Mouse (Mus musculus) layer of hippocampus, adult 18-20 months (tissue): ENCODE results near the gene Olfr78. TPM values are rescaled to one million over a fixed set of nuclear protein-coding genes. Genes with fewer than 3 reads are reported as not detected.

Experiments
- DNase-seq, 2 experiments: peaks; one replicate each; pipeline ENCODE4 v3.0.0; 2022; ENCODE audit warnings: low spot score in 2 of 2
- long read RNA-seq: library from polyadenylated mRNA; stranded (forward); transcript quantifications from one replicate; pipeline ENCODE4 v2.0.0, GENCODE M21; 2021
- total RNA-seq, 2 experiments: library from RNA; stranded (reverse); gene quantifications; 2 replicates each; pipeline ENCODE4 v1.2.3; 2021

The Olfr78 gene
- total RNA-seq = under 1 TPM; 0.10 to 0.12 TPM
- long read RNA-seq, partial matches to known transcripts = 0 of 1 reads
- long read RNA-seq, other reads (novel, unspliced or antisense) = 0 of 1 reads

DNA sequence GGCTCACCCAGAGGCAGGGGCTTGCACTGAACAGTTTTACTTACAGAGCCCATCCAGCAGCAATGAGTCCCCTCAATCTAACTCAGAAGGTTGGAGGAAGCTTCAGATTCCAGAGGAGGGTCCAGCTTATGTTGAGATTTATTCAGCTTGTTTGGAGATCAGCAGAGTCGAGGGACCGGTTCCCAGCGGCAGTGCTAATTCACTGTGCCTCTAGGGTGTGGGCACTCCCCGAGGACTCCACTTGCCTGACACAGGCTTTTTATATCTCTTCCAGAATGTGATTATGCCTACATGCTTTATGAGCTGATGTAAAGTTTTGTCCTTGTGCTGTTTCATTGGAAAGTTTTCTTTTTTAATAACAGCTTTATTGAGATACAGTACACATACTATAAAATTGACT is at the start of gene Olfr78, which contains the start of gene Olfr560:
Gene Olfr78 (minus strand): TSS at position 206 of the 400 bp plus-strand sequence.
Gene Olfr560 (minus strand): TSS at position 101 of the 400 bp plus-strand sequence.
- DNase-seq = no peak

DNA sequence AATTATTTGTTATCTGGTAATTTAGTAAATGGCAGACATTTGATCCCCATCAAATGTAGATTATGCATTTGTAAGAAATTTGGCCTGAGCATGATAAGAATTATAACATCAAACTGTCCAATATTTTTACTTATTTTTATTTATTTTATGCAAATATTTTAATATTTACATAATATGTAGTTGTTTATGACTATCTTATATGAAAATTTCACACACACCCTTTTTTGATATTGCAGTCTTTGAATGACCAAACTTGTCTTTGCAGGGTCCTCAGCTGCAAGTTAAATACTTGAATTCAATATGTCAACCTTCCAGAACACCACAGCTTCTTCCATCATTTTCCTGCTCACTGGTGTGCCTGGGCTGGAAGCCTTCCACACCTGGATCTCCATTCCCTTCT is 43.9 kb upstream of the Olfr78 start, which contains the start of gene Olfr564:
Gene Olfr564 (plus strand): TSS at position 301 of the 400 bp plus-strand sequence.
- DNase-seq = no peak

DNA sequence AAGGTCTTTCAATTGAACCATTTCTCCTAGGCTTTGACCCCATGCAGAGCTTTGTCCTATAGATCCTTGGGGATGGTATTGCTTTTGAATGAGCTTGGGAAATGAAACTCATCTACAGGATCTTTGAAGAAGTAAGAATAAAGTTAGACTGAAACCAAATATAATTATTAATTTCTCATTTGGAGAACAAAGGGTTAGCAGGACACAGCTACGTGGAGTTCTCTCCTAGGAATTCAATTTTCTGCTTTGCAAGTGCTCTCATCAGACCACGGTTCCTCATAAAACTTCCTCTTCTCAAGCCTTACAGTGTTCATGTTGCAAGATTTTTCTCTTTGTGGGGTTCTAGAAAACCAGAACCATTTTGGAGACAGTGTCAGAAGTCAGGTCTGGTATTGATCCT is 11.7 kb upstream of the Olfr78 start, which contains the start of gene Olfr561:
Gene Olfr561 (plus strand): TSS at position 301 of the 400 bp plus-strand sequence.
- no peak for DNase-seq

DNA sequence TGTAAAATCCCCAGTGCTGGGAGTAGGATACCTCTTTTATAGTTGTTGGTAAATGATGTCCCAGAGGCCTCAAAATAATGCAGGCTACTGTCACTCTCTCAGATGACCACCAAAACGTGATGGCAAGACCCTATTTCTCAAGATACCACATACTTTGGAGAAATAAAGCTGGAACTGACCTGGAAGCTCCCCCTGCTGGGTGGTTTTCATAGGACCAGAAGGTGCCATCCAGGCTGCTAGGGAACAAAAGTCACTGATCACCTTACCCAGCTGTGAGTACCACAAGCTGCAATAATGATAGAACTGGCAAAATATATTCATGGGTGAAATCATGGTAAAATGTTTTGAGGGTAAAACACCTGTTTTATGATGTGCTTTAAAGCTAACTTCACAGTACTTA is 7.2 kb downstream of the Olfr78 start:
- DNase-seq = no peak

DNA sequence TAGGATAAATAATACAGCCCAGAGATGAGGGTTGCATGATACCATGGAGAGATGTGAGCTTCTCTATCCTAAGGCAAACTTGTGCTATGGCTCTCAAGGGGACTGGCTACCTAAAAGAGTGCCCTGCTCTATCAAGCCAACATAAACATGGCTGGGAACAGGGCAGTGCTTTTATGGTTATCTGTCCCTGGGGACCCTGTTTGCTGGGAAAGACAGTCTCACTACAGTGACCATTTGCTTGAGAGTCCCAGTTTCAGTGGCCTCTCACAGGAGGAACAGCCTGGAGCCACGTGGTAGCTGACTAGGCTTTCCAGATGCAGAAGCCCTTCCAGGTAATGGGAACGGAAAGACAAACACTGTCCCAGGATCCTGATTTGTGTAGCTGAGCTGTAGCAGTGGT is 21.6 kb downstream of the Olfr78 start:
- no peak for DNase-seq

DNA sequence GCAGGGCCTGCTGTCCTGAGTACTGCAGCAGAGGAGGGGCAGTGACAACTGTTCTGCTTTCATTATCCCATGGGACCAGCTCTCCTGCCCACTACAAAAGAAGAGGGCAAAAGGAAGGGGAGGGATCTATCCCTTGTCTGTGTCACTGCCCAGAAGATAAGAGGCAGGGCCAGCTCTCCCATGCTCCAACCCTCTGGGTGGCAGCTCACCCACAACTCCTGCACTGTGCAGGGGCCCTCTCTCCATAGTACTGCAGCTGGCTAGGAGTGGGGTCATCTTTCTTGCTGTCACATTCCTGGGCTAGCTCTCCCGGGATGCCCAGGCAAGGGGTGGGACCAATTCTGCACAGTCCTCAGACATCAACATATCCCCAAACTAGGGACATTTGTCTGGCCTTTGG is 25.5 kb downstream of the Olfr78 start:
- no peak for DNase-seq

DNA sequence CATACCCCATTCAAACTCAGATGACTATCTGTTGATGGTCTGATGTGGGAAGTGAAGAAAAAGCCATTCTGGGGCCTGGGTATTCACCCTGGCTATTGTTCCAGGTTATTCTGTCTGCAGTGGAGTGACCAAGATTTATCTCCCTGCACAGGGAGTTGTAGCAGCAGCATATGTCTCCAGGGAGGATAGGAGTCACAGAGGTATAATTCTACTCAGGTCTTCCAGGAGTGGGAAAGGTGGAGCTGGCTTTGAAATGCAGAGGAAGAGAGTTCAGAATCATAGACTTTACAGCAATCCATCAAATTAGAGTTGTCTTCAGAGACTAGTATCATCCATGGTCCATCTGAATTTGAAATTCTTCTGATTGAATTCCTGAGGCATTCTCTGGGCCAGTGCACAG is 31.9 kb downstream of the Olfr78 start, which contains the start of gene Olfr559:
Gene Olfr559 (minus strand): TSS at position 101 of the 400 bp plus-strand sequence.
- DNase-seq = no peak

DNA sequence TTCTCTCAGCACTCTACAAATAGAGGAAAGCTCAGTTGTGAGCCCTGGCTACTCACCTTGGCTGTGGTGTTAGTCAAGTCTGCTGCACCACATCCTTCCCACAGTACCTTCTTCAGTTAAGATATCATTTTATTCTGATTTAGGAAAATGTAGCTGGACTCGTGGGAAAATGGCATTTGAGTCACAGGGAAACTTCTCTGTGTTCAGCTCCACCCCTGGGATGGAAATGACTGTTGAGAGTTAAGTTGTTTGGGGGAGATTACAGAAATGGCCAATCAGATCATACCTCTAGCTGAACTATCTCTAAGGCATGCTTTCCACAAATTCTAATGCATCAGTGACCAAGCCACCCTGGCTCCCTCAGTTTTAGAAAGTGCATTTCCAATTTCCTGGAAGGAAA is 40.3 kb downstream of the Olfr78 start, which contains the start of gene Olfr33:
Gene Olfr33 (minus strand): TSS at position 101 of the 400 bp plus-strand sequence.
- DNase-seq = no peak

DNA sequence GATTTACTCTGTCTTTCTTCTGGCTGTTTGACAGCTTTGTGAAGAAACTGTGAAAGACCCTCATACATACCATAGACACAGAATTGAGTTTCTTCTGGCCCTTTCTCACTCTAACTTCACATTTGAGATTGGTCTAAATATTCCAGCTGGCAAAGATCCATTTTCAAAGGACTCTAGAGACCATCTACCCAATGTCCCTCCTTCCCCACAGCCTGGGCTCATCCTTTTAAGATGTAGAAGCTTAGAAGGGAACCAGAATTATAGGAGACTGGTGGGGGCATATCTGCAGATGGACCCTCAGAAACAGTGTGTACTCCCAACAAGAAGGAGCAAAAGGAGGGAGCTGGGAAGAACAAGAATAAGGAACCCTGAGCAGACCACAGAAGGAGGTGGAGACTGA is 57.4 kb downstream of the Olfr78 start, which contains the start of gene Olfr558:
Gene Olfr558 (plus strand): TSS at position 301 of the 400 bp plus-strand sequence.
- no peak for DNase-seq

DNA sequence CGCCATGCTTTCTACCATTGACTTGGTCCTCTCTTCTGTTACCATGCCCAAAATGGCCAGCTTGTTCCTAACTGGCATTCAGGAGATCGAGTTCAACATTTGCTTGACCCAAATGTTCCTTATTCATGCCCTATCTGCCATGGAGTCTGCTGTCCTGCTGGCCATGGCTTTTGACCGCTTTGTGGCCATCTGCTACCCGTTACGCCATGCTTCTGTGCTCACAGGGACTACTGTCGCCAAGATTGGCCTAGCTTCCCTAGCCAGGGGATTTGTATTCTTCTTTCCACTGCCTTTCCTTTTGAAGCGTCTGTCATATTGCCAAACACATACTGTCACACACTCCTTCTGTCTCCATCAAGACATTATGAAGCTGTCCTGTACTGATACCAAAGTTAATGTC is 60.8 kb downstream of the Olfr78 start:
- DNase-seq = no peak

DNA sequence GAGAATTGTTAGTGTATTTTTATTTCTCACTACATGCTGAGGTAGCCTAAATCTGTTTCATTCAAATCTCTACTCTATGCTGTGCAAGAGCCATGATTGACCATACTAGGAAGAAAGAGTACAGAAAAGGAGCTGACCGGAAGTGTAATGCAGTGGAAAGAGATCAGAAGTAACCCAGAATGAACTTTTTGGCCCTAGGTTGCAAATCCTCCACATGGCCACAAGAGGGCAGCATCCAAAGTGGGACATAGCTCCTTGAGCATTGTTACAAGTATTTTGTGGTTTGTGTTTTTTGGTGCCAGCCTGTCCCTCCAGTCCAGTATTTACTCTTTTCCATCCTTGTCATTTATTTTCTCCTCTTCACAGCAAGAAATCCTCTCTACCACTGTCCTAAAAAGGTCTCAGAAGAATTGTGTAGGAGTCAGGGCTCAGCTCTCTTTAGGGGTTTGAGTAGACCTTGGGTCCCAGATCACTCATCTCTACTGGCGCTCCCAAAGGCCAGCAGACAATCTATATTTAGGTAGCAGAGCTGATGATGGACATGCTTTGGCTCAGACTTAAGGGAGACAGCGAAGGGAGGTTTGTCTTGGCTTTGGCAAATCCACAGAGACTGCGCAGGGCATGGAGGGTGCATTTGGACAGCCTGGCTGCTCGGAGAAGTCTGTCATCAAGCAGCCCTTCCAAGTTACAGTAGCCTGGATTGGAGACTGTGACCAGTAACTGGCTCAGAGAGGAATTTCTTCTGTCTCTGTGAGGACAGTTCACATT is 63.7 kb downstream of the Olfr78 start, which contains the start of gene Olfr557:
Gene Olfr557 (plus strand): TSS at position 553 of the 768 bp plus-strand sequence.
- peak in 1 of 2 experiments; percentile 26 for DNase-seq

Other genes starting within 250 kb of the Olfr78 start
- gene Olfr547, start 224.7 kb downstream of the Olfr78 start, total RNA-seq = not detected
- not detected for gene Olfr548-ps1, start 218.6 kb downstream of the Olfr78 start, total RNA-seq
- not detected for gene Olfr549, start 209.6 kb downstream of the Olfr78 start, total RNA-seq
- gene Trim21, start 194.0 kb downstream of the Olfr78 start, total RNA-seq = 1 to 10 TPM; 3.3 to 4.0 TPM
- gene Olfr550, start 188.0 kb downstream of the Olfr78 start, total RNA-seq = 1 to 10 TPM; 2.4 to 2.8 TPM
- gene Olfr551, start 167.6 kb downstream of the Olfr78 start, total RNA-seq = not detected
- gene Olfr552, start 161.7 kb downstream of the Olfr78 start, total RNA-seq = under 1 TPM; 0.07 to 0.08 TPM
- not detected for gene Olfr553, start 141.3 kb downstream of the Olfr78 start, total RNA-seq
- under 1 TPM in 1 of 2 experiments, not detected in 1; 0.23 TPM for gene Olfr554, start 121.0 kb downstream of the Olfr78 start, total RNA-seq
- gene Olfr555, start 100.6 kb downstream of the Olfr78 start, total RNA-seq = not detected
- not detected for gene Olfr556, start 94.6 kb downstream of the Olfr78 start, total RNA-seq
- 1 to 10 TPM; 5.2 to 6.4 TPM for gene Trim68, start 72.1 kb downstream of the Olfr78 start, total RNA-seq
- gene Olfr557, start 63.6 kb downstream of the Olfr78 start, total RNA-seq = under 1 TPM in 1 of 2 experiments, not detected in 1; 0.20 TPM
- gene Olfr558, start 57.3 kb downstream of the Olfr78 start, total RNA-seq = under 1 TPM; 0.30 to 0.32 TPM
- not detected for gene Olfr33, start 40.4 kb downstream of the Olfr78 start, total RNA-seq
- gene Olfr559, start 32.0 kb downstream of the Olfr78 start, total RNA-seq = not detected
- not detected for gene Olfr560, start 105 bp downstream of the Olfr78 start, total RNA-seq
- under 1 TPM in 1 of 2 experiments, not detected in 1; 0.13 TPM for gene Olfr561, start 11.8 kb upstream of the Olfr78 start, total RNA-seq
- not detected for gene Olfr564, start 44.0 kb upstream of the Olfr78 start, total RNA-seq
- gene Olfr566, start 99.3 kb upstream of the Olfr78 start, total RNA-seq = not detected
- not detected for gene Olfr568, start 117.7 kb upstream of the Olfr78 start, total RNA-seq
- gene Olfr569, start 131.4 kb upstream of the Olfr78 start, total RNA-seq = not detected
- gene Olfr570, start 135.1 kb upstream of the Olfr78 start, total RNA-seq = not detected
- not detected for gene Olfr571, start 158.1 kb upstream of the Olfr78 start, total RNA-seq
- gene Olfr572, start 164.9 kb upstream of the Olfr78 start, total RNA-seq = not detected
- gene Olfr573-ps1, start 183.1 kb upstream of the Olfr78 start, total RNA-seq = not detected
- gene Olfr574, start 189.0 kb upstream of the Olfr78 start, total RNA-seq = not detected
- not detected for gene Olfr575, start 199.3 kb upstream of the Olfr78 start, total RNA-seq
- not detected for gene Olfr576, start 203.2 kb upstream of the Olfr78 start, total RNA-seq
- gene Olfr577, start 216.5 kb upstream of the Olfr78 start, total RNA-seq = not detected
- not detected for gene Olfr578, start 229.9 kb upstream of the Olfr78 start, total RNA-seq